Mouse (Mus musculus) megakaryocyte, adult 5-6 weeks (primary cell): ENCODE data around the gene Phlda1. TPM values are rescaled to one million over a fixed set of nuclear protein-coding genes. Genes with fewer than 3 reads are reported as not detected.

Source experiments
- total RNA-seq, 2 experiments: library from RNA; stranded (forward) in 1 of 2; stranded (reverse) in 1 of 2; fragments of 153-499, 151-499 nt in 1 of 2; fragments of 221-1000, 200-1000 nt in 1 of 2; gene quantifications; 2 replicates each; pipeline versions ENCODE4 v1.2.3 to v1.2.4; 2015 to 2017

Gene Phlda1
- total RNA-seq, 2 experiments from 2014 or later: 0.84 to 9.1 TPM

Other genes with a start within 250 kb of the Phlda1 start
- gene Bbs10, start 207.6 kb upstream of the Phlda1 start, total RNA-seq (2015): 0.76 and 0.98 TPM in 2 replicates
- 2.1 and 2.3 TPM in 2 replicates for gene Bbs10, start 207.6 kb upstream of the Phlda1 start, total RNA-seq (2017)
- 369 and 375 TPM in 2 replicates for gene Nap1l1, start 33.1 kb upstream of the Phlda1 start, total RNA-seq (2015)
- 346 and 431 TPM in 2 replicates for gene Nap1l1, start 33.1 kb upstream of the Phlda1 start, total RNA-seq (2017)